Mouse (Mus musculus): ENCODE data around the gene Slf2.

Gene Slf2

DNA sequence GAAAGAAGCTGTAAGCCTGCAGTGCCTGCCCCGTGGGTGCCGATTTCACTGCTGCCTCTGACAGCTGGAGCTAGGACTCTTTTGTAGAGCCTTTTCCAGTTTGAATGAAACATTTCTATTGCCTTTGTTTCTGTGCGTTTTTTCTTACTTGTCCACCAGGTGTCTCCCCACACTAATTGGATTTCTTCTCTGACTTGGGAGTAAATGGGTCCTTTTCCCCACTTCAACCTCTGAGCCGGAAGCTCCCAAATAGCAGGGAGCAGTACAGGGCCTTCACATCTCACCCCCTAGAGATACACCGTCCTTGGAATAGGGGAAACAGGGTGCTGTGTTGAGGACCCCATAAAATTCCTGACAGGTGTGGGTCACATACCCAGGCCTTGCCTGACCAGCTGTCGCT is 81.7 kb downstream of the Slf2 start:
- DNase-seq (ENCODE audit: low read depth): no peak

DNA sequence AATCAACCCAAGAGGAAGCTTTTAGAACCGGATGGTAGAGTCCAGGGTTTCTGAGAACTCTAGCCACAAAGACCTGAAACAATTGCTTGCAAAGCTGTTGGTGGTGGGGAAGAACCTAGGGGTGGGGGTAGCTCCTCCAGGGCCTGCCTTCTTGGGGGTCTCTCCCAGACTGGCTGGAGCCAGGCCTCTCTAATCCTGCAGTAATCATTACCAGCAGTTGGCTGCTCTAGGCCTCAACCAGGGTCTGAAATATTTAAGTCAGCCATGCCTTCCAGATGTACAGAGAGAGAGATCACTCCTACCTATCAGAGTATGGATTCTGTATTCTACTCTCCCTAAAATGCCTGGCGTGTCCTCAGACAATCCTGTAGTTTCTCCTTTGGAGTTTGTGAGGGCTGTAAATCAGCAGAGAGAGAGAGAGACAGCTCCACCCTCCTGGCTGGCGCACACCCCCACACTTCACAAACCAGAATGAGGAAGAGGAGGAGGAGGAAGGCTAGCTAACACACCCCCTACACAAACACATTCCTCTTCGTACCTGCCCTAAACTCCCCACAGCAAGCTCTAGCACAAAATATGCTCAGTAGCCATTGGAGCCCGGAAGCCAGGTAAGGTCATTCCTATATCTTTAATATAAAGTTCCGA is 82.8 kb downstream of the Slf2 start:
- no peak for DNase-seq (ENCODE audit: low read depth)

DNA sequence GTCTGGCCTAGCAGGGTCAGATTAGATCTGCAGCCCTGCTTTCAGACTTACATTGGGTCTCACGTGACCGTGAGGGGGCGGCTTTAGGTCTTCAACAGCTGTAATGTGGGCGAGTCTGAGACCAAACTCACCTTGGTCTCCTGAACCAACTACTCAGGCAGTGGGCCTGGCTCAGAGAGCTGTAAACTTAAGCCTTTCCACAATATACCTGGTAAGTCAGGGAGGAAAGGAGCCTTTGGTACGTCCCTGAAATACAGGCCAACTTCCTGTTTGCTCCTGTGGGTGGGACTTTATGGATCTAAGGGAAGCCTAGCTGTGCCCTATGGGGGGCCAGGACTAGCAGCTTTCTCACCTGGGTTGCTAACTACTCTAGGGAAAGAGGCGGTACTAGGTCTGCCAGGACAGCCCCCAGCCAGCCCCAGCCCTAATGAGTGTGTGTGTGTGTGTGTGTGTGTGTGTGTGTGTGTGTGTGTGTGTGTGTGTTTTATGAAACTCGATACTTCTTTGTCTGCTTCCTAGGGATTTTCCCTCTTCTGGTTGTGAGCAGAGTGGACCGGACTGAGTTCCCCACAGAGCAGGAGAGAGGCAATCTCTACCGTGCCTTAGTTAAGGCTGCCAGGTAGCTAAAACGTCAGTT is 83.5 kb downstream of the Slf2 start, which contains the start of gene Lzts2:
TSS of gene Lzts2 (plus strand) at position 80 of the 637 bp plus-strand sequence.
- DNase-seq (ENCODE audit: low read depth): no peak

DNA sequence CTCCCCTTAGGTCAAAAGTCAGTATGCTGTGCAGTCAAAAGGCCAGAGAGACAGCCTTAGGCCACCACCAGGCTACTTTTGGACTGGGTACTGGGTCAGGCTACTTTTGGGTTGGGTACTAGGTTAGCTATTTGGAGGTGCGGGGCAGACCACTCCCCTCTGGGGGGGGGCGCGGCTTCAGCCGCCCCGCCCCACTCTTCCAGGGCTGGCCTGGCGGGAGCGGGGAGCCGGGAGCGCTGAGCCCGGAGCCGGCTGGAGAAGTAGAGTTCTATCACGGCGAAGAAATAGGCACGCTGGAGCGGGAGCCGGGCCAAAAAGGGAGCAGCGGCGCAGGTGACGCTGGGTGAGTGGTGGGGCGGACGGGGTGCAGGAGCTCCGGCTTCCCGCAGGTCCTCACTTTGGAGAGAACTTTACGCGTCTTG is 84.0 kb downstream of the Slf2 start:
- DNase-seq (ENCODE audit: low read depth): no peak

DNA sequence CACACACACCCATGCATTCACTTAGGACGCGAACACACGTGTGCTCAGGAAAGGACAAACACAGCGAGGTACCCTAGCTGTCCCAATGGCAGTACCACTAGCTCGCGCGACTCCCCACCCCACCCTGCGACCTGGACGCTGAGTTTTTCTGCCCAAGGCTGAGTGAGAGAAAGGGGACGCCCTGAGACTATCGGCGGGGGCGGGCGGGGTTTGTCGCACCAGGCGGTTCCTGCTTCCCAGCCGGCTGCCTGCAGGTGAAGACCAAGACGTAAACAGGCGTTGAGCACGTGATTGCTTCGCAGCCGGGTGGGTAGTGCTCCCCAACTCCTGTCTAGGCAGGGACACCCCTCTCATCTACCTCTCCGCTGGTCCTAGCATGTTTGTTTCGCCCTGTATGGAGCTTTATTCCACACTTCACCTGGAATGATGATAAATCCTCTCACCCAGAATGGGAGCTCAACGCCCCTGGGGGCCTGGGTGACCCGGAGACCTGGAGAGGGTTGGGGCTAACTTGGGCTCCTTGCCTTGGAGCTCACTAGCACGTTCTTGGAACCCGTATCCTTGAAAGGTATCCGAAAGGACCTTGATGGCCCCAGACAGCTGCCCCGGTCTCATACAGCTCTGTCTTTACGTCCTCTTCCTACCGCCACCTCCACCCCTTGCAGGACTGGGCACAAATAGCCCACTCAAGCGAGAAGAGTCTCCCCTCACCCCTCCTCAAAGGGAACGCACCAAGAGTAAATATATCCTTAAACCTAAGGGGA is 84.7 kb downstream of the Slf2 start:
- no peak for DNase-seq (ENCODE audit: low read depth)

DNA sequence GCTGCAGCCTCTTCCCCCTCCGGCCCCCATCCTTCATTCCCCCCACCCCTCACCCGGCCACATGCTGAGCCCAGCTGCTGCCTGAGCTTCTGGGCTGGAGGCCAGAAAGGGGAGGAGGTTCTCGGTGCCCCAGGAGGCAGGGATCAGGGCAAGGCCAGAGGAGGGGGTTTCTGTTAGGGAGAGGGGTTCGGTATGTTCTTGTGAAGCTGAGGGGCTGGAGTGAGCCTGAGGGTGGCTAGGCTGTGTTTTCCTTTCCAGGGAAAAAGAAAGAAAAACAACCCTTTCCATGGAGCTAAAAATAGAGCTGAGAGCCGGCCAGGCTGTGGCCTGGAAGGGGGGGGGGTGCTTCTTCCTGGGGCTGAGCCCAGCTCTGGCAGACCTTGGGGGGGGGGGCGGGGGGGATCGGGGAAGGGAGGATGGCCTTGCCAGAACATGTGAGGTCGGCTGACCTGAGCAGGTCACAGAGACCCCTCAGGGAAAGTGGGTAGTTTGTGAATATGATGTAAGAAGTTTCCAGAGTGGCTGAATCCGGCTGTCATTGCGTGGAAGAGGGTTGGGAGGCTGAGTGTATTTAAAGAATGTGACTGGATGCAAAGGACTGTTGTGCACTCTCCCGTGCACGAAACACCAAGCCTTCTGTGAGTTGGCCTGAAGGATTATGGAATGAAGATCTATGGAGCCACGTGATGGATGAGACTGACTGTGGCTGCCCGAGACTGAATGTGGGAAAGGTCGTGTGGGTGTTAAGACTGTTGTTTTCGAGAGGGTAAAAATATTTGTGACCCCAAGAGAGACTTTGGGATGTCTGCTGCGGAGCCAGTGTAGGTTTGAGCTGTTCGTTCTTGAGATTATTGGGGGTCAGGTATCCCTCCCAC is 85.6 kb downstream of the Slf2 start:
- DNase-seq (ENCODE audit: low read depth): peak; percentile 80

DNA sequence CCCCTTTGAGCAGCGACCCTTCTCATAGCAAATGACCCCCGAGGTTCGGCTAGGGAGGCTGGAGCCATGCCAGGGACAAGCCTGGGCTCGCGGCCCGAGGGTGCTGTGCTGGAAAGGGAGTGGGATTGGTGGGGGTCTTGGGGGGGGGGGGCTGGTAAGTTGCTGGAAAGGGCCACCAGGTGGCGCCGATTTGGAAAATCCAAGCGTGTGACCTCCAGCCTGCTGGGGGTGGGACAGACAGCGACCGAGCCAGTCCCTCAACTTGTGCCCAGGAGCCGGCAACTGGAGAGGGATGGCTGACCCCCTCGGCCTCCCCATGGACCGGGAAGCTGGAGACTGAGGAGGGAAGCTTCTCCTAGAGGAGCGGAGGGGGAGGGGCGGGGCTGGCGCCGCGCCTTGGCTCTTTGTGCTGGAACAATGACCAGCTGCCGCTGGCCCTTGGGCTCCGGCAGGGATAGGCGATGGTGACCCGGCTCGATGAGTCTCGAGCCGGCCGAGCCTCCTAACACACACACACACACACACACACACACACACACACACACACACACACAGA is 86.3 kb downstream of the Slf2 start:
- DNase-seq (ENCODE audit: low read depth): no peak

DNA sequence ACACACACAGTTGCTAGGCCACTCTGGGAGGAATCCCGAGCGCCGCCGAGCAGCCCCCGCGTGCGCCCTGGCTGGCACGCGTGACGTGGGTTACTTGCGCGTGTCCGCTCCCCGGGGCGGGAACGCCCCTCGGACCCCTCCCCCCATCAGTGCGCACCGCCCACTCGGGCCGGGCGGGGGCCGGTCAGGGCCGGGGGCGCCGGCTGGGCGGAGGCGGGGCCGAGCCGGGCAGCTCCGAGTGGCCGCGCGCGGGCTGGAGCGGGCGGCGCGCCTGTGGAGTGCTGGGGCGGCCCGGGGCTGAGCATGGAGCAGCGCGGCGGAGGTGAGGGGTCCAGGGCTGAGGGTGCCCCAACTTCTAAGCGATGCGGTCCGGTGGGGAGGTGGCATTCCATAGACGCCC is 87.0 kb downstream of the Slf2 start:
- DNase-seq (ENCODE audit: low read depth): no peak

DNA sequence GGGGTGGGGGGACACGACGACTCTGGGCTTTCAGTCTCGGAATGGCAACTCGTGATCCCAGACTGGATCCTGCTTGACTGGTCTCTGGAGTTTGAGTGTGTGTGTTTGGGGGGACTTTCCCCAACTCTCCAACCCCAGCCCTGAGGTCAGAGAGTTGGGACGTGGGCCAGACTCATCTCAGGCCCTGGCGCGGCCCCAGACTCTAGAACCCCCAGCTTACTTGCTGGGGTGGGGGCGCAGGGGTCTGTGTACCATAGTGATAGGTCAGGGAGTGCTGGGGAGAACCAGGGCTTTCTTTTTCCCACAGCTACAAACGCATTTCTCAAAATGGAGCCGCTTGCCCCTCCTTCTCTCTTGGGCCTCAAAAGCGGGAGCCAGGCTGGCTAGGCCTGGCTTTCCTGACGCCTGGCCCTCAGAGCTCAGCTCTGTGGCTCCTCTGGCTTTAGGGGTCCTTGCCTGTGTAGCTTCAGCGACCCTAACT is 87.4 kb downstream of the Slf2 start:
- DNase-seq (ENCODE audit: low read depth): no peak

DNA sequence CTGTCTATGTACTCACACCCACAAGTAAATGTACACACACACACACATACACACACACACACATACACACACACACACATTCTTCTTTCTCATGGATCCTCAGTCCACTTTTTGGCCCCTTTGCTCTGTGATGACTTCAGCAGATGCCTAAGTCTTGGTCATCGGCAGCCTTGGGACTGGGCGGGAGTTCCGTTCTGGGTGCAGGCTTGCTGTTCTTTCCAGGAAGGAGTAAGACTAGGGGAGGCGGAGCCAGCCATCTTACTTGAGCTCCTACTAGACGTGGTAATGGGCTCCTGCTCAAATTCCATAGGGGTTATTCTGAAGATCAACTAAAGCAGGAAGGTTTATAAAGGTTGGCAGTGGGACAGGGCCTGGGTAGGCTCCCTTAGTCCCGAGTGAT is 89.4 kb downstream of the Slf2 start:
- DNase-seq (ENCODE audit: low read depth): no peak

DNA sequence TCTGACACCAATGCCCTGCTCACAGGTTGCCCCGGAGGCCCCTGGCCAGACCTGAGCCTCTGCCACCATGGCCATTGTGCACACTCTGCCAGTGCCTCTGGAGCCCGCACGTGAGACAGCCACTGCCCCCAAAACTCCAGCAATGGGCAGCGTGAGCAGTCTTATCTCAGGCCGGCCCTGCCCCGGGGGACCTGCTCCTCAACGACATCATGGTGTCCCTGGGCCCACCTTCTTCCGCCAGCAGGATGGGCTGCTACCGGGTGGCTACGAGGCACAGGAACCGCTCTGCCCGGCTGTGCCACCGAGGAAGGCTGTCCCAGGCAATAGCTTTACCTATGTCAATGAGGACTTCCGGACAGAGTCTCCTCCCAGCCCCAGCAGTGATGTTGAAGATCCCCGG is 90.4 kb downstream of the Slf2 start:
- no peak for DNase-seq (ENCODE audit: low read depth)

DNA sequence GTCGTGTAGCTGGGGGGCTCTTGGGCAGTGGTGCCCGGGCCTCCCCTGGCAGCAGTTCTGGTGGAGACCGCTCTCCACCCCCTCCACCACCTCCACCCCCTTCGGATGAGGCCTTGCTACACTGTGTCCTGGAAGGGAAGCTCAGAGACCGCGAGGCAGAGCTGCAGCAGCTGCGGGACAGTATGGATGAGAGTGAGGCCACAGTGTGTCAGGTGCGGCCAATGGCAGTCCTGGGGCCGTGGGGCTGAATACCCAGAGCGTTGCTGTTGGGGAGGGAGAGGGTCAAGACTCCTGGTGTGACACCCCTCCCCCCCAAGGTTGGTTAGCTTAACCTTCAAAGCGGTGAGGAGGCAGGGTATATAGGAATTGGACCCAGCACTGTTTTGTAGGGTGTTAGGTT is 93.0 kb downstream of the Slf2 start:
- DNase-seq (ENCODE audit: low read depth): no peak

DNA sequence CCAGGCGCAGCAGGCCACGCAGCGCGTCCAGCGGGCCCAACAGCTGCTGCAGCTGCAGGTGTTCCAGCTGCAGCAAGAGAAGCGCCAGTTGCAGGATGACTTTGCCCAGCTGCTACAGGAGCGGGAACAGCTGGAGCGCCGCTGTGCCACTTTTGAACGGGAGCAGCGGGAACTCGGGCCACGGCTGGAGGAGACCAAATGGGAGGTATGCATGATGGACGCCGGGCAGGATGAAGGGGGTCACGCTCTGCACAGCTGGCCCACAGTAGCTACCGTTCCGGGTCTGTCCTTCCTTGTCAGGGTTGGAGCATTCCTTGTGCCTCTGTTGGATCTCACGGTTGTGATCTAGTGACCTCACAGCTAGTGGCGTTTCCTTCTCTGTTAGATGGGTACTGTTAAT is 93.8 kb downstream of the Slf2 start:
- no peak for DNase-seq (ENCODE audit: low read depth)

DNA sequence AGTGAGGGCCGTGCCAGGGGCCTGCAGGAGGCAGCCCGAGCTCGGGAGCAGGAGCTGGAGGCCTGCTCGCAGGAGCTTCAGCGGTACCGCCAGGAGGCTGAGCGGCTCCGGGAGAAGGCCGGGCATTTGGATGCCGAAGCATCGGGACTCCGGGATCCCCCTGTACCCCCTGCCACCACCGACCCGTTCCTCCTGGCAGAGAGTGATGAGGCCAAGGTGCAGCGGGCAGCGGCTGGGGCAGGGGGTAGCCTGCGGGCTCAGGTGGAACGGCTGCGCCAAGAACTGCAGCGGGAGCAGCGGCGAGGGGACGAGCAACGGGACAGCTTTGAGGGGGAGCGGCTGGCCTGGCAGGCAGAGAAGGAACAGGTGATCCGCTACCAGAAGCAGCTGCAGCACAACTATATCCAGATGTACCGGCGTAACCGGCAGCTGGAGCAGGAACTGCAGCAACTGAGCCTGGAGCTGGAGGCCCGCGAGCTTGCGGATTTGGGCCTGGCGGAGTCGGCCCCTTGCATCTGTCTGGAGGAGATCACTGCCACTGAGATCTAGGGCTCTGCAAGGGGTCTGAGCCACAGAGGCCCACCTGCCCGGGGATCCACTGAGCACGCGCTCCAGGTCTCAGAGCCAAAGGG is 95.1 kb downstream of the Slf2 start:
- DNase-seq (ENCODE audit: low read depth): no peak

DNA sequence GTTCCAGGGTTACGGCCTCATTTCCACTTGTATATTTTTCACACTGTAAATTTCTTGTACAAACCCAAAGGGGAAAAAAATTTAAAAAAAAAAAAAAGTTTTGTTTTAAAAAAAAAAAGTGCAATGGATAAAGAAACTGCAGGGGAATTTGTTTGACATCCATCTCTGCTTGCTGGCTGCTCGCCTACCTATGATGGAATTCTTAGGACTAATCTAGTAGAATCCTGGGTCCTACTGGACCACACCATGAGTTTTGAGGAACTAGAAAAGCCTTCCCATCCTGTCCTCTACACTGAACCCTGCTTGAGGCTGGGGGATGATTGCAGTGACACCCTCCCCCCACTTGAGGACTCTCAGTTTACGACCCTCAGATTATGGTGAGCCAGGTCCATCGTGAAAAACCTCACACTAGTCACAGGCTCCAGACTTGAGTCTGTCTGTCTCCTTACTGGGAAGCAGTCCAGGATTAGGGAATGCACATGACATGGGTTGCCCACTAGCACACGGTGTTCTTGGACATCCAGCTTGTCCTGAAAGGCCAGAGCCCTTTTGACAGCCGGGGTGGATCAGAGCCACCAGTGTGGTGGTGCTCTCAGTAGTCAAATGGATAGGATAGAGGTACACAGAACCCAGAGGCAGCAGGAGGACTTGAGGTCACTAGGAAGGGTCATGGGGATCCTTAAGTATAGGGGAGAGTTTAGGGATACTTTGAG is 96.2 kb downstream of the Slf2 start:
- DNase-seq (ENCODE audit: low read depth): no peak

DNA sequence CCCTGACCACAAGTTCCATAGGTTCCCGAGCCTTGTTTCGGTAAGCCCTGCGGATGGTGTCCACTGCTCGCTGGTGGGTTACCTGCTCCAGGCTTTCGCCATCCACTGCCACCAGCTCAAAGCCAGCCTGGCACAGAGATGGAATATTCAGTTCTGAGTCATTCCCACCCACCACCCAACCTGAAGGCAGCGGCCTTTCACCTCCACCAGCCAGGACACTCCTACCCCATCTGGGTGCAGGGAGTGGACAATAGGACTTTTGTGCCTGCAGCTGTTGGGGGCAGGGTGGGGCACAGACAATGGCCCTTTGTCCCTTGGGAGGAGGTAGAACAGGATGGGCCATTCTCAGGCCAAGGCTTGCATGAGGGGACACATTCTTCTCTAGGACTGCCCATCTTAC is 96.9 kb downstream of the Slf2 start:
- DNase-seq (ENCODE audit: low read depth): no peak

DNA sequence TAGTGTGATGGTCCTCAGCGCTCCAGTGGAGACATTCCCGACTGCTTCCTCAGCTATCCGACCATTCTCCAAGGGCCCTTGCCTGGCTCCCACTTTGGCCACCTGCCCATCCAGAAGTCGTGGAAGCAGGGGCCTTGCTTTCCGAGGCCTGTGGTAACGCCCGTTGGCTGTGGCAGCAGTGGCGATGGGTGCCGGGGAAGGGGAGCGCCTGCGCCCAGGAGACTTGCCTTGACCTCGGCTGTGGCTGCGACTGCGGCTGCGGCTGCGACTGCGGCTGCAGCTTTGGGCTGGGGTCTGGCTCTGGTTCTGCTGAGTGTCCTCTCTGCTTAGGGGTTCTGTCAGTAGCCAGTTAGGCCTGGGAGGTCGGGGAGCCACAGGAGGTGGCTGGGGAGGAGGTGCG is 97.8 kb downstream of the Slf2 start:
- no peak for DNase-seq (ENCODE audit: low read depth)

DNA sequence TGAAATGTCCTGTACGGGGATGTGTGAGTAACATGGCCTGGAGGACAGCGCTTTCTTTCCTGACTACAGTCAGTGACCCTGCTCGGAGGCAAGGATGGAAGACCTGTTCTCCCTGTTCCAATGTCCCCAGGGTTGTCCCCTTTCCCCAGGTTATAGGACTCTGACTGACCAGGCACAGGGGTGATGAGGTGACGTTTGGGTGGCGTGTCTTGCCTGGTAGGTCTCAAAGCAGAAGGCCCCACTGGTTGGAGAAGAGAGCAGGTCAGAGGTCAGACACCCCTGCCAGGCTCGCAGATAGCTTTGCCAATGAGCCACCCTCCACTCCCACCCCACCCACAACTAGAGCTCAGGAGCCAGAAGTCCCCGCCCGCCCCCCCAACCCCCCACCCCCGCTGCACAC is 98.6 kb downstream of the Slf2 start:
- no peak for DNase-seq (ENCODE audit: low read depth)

DNA sequence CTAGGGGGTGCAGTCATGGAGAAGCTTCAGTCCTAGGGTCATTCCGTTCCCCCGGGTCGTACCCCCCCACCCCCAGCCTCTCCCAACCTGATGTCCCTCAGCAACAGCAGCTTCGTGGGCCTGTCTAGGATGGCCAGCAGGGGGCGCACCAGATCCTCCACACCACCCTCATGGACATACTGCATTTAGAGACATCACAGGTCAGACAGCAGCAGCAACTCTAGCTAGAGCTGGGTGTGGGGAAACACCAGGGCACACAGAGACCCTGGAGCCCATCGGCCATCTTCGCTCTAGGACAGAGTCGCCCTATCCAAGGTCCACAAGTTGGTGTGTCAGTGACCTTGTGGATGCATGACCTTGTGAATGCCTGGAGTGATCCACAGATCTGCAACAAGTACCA is 99.2 kb downstream of the Slf2 start:
- DNase-seq (ENCODE audit: low read depth): no peak

DNA sequence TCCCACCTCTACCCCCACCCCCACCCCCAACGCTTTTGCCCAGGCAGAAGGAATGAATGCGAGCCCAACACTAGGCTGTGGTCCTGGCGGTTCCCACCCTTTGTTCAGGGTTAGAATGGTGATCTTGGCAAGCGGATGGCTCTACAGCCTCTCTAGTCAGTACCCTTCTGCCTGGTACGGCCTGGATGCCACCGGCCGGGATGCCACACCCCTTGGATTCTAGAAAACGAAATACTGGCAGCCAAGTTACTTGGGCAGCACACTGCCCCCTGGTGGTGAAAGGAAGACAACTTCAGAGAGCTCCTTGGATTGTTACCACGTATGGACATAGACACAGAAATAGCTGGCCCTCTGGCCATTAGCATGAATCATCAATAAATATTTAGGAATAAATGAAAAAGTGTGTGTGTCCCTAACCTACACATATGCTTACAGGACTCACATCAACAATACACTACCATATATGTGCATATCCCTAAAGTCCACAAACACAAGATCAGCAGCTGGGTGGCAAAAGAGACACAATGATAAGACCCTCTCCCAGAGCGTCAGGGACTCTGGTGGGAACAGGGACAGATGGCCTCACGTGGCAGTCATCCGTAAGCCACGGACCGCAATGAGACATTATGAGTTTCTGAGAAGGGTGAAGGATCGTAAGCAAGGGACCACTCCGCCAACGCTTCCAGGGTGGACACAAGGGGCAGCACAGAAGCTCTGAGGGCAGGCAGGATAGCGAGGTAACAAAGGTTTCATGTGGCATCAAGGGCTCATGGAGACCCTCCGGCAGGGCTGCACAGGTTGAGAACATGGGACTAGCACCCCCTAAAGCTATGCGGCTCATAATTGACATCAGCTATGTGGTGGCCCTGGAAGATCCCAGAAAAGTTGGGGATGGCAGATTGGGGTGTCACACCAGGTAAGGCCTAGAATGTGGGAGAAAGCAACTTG is 100.1 kb downstream of the Slf2 start:
- DNase-seq (ENCODE audit: low read depth): no peak

All from fibroblast of lung, adult 2 months (primary cell).